Mouse (Mus musculus): Measurements from ENCODE around the gene Snx1. TPM values are rescaled to one million over a fixed set of nuclear protein-coding genes. Genes with fewer than 3 reads are reported as not detected.
A peak's percentile ranks its signal among the peaks of the same experiment; 100 is the strongest.

Gene Snx1
- polyA plus RNA-seq, 1 experiment from 2014 or later: 125 TPM

DNA sequence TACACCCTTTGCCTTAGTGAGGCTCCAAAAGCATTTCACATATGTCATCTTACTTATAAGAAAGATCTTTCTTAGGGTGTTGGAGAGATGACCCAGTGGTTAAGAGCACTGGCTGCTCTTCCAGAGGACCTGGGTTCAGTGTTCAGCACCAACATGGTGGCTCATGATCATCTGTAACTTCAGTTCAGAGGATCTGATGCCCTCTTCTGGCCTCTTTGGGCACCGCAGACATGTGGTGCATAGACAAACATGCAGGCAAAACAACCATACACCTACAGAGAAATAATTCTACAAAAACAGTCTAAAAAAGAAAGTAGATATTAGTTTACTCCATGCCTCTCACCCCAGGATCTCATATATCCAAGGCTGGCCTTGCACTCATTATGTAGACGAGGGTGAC, 33.8 kb upstream of the Snx1 start:
- H3K36me3 ChIP-seq (ENCODE audit: control insufficient read depth, insufficient read depth, low read length): no peaks in the 10 kb centered on the region
- no peak overlapping the region for H3K27ac ChIP-seq (ENCODE audit: low read length)
- no peaks in the 10 kb centered on the region for H3K4me1 ChIP-seq (ENCODE audit: control insufficient read depth, insufficient read depth, low read length)
- H3K9me3 ChIP-seq (ENCODE audit: control insufficient read depth, low read depth, low read length): no peaks in the 10 kb centered on the region
- 95% methylated on average over 2 of the region's 2 CpGs for WGBS
- no peak overlapping the region for H3K4me2 ChIP-seq (replicated peaks; ENCODE audit: low read depth, low read length)
- no peaks in the 10 kb centered on the region for H3K27me3 ChIP-seq (ENCODE audit: control insufficient read depth, insufficient read depth, low read length)
- H3K9ac ChIP-seq (replicated peaks; ENCODE audit: low read depth, low read length): no peak overlapping the region
- ATAC-seq (ENCODE audit: insufficient number of reproducible peaks, insufficient read depth, low FRiP score, low read depth): no peak
- no peak overlapping the region for H3K4me3 ChIP-seq (ENCODE audit: low read depth, low read length)

DNA sequence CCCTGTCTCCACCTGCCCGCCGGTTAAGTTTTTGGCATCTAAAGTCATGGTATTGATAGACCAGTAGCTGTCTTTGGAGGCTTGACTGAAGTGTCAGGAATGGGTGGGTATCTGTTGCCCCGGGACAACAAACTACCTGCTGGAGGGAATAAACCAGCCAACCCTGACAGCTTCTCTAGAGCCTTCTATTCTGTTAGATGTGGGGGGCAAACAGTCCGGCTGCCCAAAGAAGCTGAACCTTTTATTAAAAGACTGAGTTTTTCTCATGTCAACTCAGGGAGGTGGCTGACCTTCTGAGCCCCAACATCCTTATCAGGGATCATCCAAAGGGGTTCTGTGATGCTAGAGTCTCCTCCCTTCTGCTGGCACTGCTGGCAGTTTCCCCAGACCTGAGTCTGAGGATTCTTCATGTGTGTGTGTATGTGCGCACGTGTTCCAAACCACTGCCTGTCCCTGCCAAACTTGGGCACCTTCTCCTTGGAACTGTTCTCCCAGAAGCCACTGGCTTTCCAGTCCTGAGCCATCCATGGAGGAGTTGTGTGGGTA, 32.6 kb upstream of the Snx1 start:
- Histone ChIP-seq H3K27ac (ENCODE audit: low read length) (no peak overlapping the region), H3K36me3 (ENCODE audit: control insufficient read depth, insufficient read depth, low read length) (no peaks in the 10 kb centered on the region), H3K4me1 (ENCODE audit: control insufficient read depth, insufficient read depth, low read length) (no peaks in the 10 kb centered on the region), H3K4me2 (replicated peaks; ENCODE audit: low read depth, low read length) (peak overlapping the region; percentile 66), H3K9me3 (ENCODE audit: control insufficient read depth, low read depth, low read length) (no peaks in the 10 kb centered on the region), H3K4me3 (ENCODE audit: low read depth, low read length) (no peak overlapping the region), H3K27me3 (ENCODE audit: control insufficient read depth, insufficient read depth, low read length) (no peaks in the 10 kb centered on the region), H3K9ac (replicated peaks; ENCODE audit: low read depth, low read length) (no peak overlapping the region)
- 86% methylated on average over 6 of the region's 6 CpGs for WGBS
- no peak for ATAC-seq (ENCODE audit: insufficient number of reproducible peaks, insufficient read depth, low FRiP score, low read depth)

DNA sequence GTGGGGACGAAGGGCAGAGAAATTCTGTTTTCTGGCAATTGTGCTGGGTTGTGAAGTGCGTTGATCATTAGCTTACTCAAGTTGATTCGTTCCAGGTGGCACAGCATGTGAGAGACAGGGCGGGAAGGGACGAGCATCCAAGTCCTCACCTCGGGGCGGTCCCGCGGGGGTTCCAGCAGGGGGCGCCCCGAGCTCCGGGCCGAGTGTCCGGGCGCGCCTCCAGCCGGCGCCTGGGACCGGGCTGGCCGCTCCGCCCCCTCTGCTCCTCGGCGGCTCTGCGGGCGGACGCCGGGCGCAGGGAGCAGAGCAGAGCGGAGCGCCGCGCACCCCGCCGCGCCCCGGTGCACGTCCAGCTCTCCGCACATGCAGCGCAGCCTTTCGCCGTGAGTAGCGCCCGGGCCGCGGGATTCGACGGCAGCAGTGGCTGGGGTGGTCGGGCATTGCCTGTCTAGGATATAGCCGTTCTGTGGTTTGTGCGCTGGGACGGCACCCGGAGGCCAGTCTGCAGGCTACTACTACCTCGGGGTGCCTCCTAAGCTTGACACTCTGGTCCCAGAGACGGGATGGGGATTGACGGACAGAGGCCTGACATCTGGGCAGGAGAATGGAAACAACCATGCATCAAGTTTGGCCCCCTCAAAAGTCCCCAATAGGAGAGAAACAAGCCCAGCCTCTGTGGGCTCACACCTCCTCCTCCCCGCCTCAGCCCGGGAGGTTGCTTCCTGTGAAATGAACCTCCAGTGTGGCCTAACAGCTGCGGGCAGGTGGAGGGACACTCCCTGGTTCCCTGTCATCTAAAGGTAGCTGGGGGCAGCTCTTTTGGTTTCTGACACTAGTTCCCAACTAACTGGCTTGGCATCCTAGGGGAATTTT, 31.8 kb upstream of the Snx1 start, which contains the start of gene Dapk2:
Gene Dapk2 (plus strand): TSS at position 266 of the 873 bp plus-strand sequence.
- Histone ChIP-seq H3K27me3 (ENCODE audit: control insufficient read depth, insufficient read depth, low read length) (no peaks in the 10 kb centered on the region), H3K4me3 (ENCODE audit: low read depth, low read length) (peak within 1 kb of the TSS; percentile 39), H3K4me1 (ENCODE audit: control insufficient read depth, insufficient read depth, low read length) (no peaks in the 10 kb centered on the region), H3K27ac (ENCODE audit: low read length) (no peak within 1 kb of the TSS), H3K36me3 (ENCODE audit: control insufficient read depth, insufficient read depth, low read length) (no peaks in the 10 kb centered on the region), H3K9me3 (ENCODE audit: control insufficient read depth, low read depth, low read length) (no peaks in the 10 kb centered on the region), H3K9ac (replicated peaks; ENCODE audit: low read depth, low read length) (no peak within 1 kb of the TSS; the same call in 1 of the 2 replicates), H3K4me2 (replicated peaks; ENCODE audit: low read depth, low read length) (peak within 1 kb of the TSS; percentile 66)
- peak; percentile 90 for ATAC-seq (ENCODE audit: insufficient number of reproducible peaks, insufficient read depth, low FRiP score, low read depth)
- 1% methylated on average over 56 of the region's 58 CpGs for WGBS

DNA sequence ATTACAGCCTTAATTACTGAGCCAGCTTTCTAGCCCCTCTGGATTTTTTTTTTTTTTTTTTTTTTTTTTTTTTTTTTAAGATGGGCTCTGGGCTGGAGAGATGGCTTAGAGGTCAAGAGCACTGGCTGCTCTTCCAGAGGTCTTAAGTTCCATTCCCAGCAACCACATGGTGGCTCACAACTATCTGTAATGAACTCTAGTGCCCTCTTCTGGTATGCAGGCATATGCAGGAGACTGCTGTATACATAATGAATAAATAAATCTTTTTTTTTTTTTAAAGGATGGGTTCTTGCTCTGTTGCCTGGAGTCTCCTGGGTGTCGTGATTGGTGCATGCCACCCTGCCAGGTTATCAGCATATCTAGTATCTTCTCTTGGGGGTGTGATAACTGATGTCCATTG, 29.1 kb upstream of the Snx1 start:
- Histone ChIP-seq H3K27ac (ENCODE audit: low read length) (no peak overlapping the region), H3K4me2 (replicated peaks; ENCODE audit: low read depth, low read length) (no peak overlapping the region), H3K4me3 (ENCODE audit: low read depth, low read length) (no peak overlapping the region), H3K9ac (replicated peaks; ENCODE audit: low read depth, low read length) (no peak overlapping the region), H3K36me3 (ENCODE audit: control insufficient read depth, insufficient read depth, low read length) (no peaks in the 10 kb centered on the region), H3K4me1 (ENCODE audit: control insufficient read depth, insufficient read depth, low read length) (no peaks in the 10 kb centered on the region), H3K27me3 (ENCODE audit: control insufficient read depth, insufficient read depth, low read length) (no peaks in the 10 kb centered on the region), H3K9me3 (ENCODE audit: control insufficient read depth, low read depth, low read length) (no peaks in the 10 kb centered on the region)
- ATAC-seq (ENCODE audit: insufficient number of reproducible peaks, insufficient read depth, low FRiP score, low read depth): no peak
- WGBS: 62% methylated on average over 1 of the region's 1 CpGs

DNA sequence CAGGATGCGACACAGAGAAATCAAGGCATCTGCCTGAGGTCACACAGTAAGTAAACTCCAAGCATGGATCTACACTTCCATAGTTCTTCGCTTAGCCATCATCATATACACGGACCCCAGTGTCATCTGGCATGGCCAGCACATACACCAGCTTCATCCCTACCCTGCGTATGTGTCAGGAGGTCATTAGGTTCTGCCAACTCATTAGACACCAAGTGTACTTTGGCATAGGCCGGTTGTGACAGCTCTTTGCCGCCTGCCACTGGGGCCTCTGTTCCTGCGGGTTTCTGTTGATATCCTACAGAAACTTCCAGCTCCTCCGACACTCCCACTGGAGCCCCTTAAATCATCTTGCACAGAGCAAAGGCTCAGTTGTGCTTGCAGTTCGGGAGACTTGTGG, 27.6 kb upstream of the Snx1 start:
- ATAC-seq (ENCODE audit: insufficient number of reproducible peaks, insufficient read depth, low FRiP score, low read depth): no peak
- WGBS: 83% methylated on average over 9 of the region's 9 CpGs
- Histone ChIP-seq H3K4me1 (ENCODE audit: control insufficient read depth, insufficient read depth, low read length) (no peaks in the 10 kb centered on the region), H3K9me3 (ENCODE audit: control insufficient read depth, low read depth, low read length) (no peaks in the 10 kb centered on the region), H3K4me2 (replicated peaks; ENCODE audit: low read depth, low read length) (no peak overlapping the region), H3K4me3 (ENCODE audit: low read depth, low read length) (no peak overlapping the region), H3K27ac (ENCODE audit: low read length) (no peak overlapping the region), H3K9ac (replicated peaks; ENCODE audit: low read depth, low read length) (no peak overlapping the region), H3K27me3 (ENCODE audit: control insufficient read depth, insufficient read depth, low read length) (no peaks in the 10 kb centered on the region), H3K36me3 (ENCODE audit: control insufficient read depth, insufficient read depth, low read length) (no peaks in the 10 kb centered on the region)

DNA sequence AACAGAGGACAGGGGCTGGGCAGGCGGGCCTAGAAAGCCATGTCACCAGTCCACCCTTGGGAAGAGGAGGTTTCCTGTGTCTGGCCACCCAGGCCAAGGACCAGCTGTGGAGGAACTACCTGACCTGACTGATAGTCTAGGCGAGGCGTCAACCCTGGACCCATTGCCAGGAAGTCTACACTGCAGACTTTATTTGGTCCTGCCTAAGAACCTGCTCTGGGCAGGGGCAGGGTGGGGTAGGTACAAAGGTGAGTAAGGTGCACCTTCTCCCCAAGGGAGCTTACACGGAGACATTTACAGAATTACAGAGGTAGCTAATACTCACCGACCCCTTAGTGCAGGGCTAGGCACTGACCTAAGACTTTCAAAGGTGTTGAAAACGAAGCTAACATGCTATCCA, 27.2 kb upstream of the Snx1 start:
- 91% methylated on average over 6 of the region's 6 CpGs for WGBS

DNA sequence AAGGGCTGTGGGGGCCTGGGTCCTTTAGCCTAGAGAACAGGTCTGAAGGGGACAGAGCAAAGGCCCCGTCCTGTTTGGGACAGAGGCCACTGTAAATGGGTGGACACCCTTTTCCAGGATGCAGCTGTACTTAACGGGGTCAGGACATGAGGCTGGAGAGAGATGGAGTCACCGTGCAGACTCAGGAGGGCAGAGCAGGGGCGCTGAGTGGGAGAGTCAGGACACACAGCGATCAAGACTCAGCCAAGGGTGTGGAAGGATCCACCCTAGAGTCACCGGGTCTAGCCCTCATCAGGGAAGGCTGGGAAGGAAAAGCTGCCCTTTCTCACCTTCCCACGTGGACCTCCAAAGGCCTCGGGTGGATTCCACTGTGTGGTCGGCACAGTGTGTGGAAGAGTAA, 25.6 kb upstream of the Snx1 start:
- ATAC-seq (ENCODE audit: insufficient number of reproducible peaks, insufficient read depth, low FRiP score, low read depth): no peak
- Histone ChIP-seq H3K27ac (ENCODE audit: low read length) (no peak overlapping the region), H3K27me3 (ENCODE audit: control insufficient read depth, insufficient read depth, low read length) (no peaks in the 10 kb centered on the region), H3K9ac (replicated peaks; ENCODE audit: low read depth, low read length) (no peak overlapping the region), H3K4me1 (ENCODE audit: control insufficient read depth, insufficient read depth, low read length) (no peaks in the 10 kb centered on the region), H3K36me3 (ENCODE audit: control insufficient read depth, insufficient read depth, low read length) (no peaks in the 10 kb centered on the region), H3K4me3 (ENCODE audit: low read depth, low read length) (no peak overlapping the region), H3K4me2 (replicated peaks; ENCODE audit: low read depth, low read length) (no peak overlapping the region), H3K9me3 (ENCODE audit: control insufficient read depth, low read depth, low read length) (no peaks in the 10 kb centered on the region)
- 61% methylated on average over 9 of the region's 9 CpGs for WGBS

More for the DNA sequence above, 27.2 kb upstream of the Snx1 start:
- no peak overlapping the region for H3K27ac ChIP-seq (ENCODE audit: low read length)
- no peaks in the 10 kb centered on the region for H3K4me1 ChIP-seq (ENCODE audit: control insufficient read depth, insufficient read depth, low read length)
- no peak for ATAC-seq (ENCODE audit: insufficient number of reproducible peaks, insufficient read depth, low FRiP score, low read depth)
- no peaks in the 10 kb centered on the region for H3K36me3 ChIP-seq (ENCODE audit: control insufficient read depth, insufficient read depth, low read length)
- H3K4me3 ChIP-seq (ENCODE audit: low read depth, low read length): no peak overlapping the region
- no peak overlapping the region for H3K4me2 ChIP-seq (replicated peaks; ENCODE audit: low read depth, low read length)
- no peak overlapping the region for H3K9ac ChIP-seq (replicated peaks; ENCODE audit: low read depth, low read length)
- no peaks in the 10 kb centered on the region for H3K27me3 ChIP-seq (ENCODE audit: control insufficient read depth, insufficient read depth, low read length)
- no peaks in the 10 kb centered on the region for H3K9me3 ChIP-seq (ENCODE audit: control insufficient read depth, low read depth, low read length)

DNA sequence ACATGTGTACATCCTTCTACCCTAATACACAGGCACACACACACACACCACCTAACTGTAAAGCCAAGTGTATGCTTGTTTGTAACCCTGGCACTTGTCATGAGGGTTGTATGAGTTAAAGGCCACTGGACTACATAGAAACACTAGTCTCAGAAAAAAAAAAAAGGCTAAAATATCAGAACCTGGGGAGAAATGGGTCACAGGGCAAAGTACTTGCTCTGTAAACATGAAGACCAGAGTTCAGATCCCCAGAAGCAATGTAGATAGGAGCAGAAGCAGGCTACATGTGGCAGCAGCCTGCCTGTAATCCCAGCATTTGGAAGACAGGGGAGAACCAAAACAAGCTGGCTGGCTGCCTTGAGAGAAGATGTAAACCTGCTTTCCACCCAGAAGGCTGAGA, 19.8 kb upstream of the Snx1 start:
- Histone ChIP-seq H3K36me3 (ENCODE audit: control insufficient read depth, insufficient read depth, low read length) (no peaks in the 10 kb centered on the region), H3K27ac (ENCODE audit: low read length) (no peak overlapping the region), H3K4me1 (ENCODE audit: control insufficient read depth, insufficient read depth, low read length) (no peaks in the 10 kb centered on the region)

More for the DNA sequence above, 19.8 kb upstream of the Snx1 start:
- H3K9me3 ChIP-seq (ENCODE audit: control insufficient read depth, low read depth, low read length): no peaks in the 10 kb centered on the region
- H3K4me3 ChIP-seq (ENCODE audit: low read depth, low read length): no peak overlapping the region
- no peak overlapping the region for H3K9ac ChIP-seq (replicated peaks; ENCODE audit: low read depth, low read length)
- no peak for ATAC-seq (ENCODE audit: insufficient number of reproducible peaks, insufficient read depth, low FRiP score, low read depth)
- no peak overlapping the region for H3K4me2 ChIP-seq (replicated peaks; ENCODE audit: low read depth, low read length)
- H3K27me3 ChIP-seq (ENCODE audit: control insufficient read depth, insufficient read depth, low read length): no peaks in the 10 kb centered on the region
